Mouse (Mus musculus) fat pad, adult 2 months (tissue): Measurements from ENCODE around the gene Erf.

ENCODE experiments used
- DNase-seq: peaks from one replicate; pipeline ENCODE4 v3.0.0-alpha.2; 2011; ENCODE audit warnings: low read depth, low spot score; ENCODE audit errors: extremely low read depth

Gene Erf

GRCm38 (mm10) chr7:25281166-25281733, 30.7 kb upstream of the Erf start:
- DNase-seq: no peak

GRCm38 (mm10) chr7:25279861-25280791, 29.6 kb upstream of the Erf start:
- no peak for DNase-seq

GRCm38 (mm10) chr7:25279076-25279860, 28.7 kb upstream of the Erf start:
- DNase-seq: no peak

- DNase-seq: no peak
These were observed 27.9 kb upstream of the Erf start for GRCm38 (mm10) chr7:25278341-25279075.

- DNase-seq: no peak
These were observed 27.4 kb upstream of the Erf start for GRCm38 (mm10) chr7:25277998-25278340.

GRCm38 (mm10) chr7:25277405-25277804, 26.8 kb upstream of the Erf start:
- DNase-seq: no peak

- no peak for DNase-seq
These were observed 25.2 kb upstream of the Erf start for GRCm38 (mm10) chr7:25275555-25276298.

- DNase-seq: no peak
These were observed 24.4 kb upstream of the Erf start for GRCm38 (mm10) chr7:25274996-25275395.

- no peak for DNase-seq
These were observed 24.0 kb upstream of the Erf start for GRCm38 (mm10) chr7:25274571-25274970.

- DNase-seq: no peak
These were observed 23.0 kb upstream of the Erf start for GRCm38 (mm10) chr7:25273259-25274241.

- no peak for DNase-seq
These were observed 22.1 kb upstream of the Erf start for GRCm38 (mm10) chr7:25272445-25273258.

GRCm38 (mm10) chr7:25271651-25272444, 21.3 kb upstream of the Erf start:
- no peak for DNase-seq

- DNase-seq: no peak
These were observed 20.4 kb upstream of the Erf start for GRCm38 (mm10) chr7:25270652-25271633.

- no peak for DNase-seq
These were observed 19.1 kb upstream of the Erf start for GRCm38 (mm10) chr7:25269545-25270271.

- no peak for DNase-seq
These were observed 18.5 kb upstream of the Erf start for GRCm38 (mm10) chr7:25269029-25269428.

- no peak for DNase-seq
These were observed 18.0 kb upstream of the Erf start for GRCm38 (mm10) chr7:25268588-25268987.
